Mouse (Mus musculus) erythroblast, embryonic 14.5 days (primary cell): ENCODE results near the gene Cdk6.

Source experiments
- GATA1 ChIP-seq: IDR thresholded peaks from 2 replicates; pipeline ENCODE4 v1.6.1; 2012; ENCODE audit warnings: low read length, inconsistent platforms, mixed read lengths
- TAL1 ChIP-seq: IDR thresholded peaks from 3 replicates; pipeline ENCODE4 v1.6.1; 2012; ENCODE audit warnings: low read length, inconsistent platforms, mixed read lengths

DNA sequence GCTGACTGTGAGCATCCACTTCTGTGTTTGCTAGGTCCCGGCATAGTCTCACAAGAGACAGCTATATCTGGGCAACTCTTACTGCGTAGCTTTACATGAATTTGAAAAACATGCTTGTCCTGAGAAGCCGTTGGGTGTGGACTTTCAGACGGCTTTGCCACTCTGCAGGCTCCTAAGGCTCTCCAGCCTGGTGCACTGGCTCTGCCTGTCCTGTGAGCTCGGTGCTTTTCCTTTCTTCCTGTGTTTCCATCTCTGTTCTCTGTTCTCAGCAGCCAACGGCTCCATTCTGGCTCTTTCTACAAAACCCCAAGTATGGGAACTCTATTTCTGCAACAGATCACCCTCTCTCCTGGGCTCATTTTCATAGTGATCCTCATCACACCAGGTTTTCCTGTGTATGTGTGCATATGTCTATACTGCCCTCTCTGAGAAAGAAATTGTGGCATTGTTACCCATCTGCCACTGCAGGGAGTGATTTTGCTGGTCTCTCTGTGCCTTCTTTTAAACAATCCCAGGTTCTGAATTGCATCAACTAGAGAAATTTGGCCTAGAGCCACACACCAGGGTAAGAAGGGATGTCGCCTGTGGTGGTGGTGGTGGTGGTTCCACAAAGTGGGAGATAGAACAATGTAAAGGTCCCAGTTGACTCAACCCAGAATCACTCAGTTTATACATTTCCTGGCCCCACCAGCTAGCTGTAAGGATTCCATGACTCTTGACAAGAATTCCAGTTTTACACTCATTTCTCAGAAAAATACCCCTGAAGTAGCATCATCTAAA, 137.9 kb downstream of the Cdk6 start:
- no peak for TF ChIP-seq GATA1
- TF ChIP-seq TAL1, result no peak
